ENCODE assay signal across 11 mouse cellular contexts in the genomic region with DNA sequence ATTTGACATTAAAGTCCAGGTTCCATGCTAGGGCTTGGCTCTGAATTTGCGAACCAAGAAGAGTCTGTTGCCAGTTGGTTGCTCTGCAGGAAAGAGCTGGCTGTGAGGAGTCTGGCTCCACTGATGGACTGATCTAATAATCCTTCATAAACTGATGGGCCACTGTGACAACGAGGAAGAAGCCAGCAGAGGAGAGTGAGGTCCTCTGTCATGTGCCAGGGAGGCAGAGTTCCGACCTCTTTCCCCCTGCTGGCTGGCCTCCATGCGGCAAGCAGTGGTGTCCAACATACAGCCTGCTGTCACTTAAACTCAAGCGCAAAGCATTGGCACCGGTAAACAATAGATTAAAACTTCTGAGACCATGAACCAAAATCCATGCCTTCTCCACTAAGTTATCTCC.
"Had no signal": no experiment of that assay in that cellular context is flagged by ENCODE, and none has a peak within 500 bp of the region (broad histone marks: within the 10 kb centered on the region; RNA-seq: fewer than 3 reads in every experiment).

No protein-coding gene starts in this region.

- DNase-seq: kidney, postnatal 25 days; layer of hippocampus, adult 9-11 months; layer of hippocampus, postnatal 36 days; lung, adult 18-20 months; lung, postnatal 10 days; lung, postnatal 4 days; midbrain, embryonic 14.5 days; retina, postnatal 1 day; right cerebral cortex, postnatal 4 days; thymus, adult 2 months; thymus, postnatal 25 days had no signal
